ENCODE assay signal across 8 mouse cellular contexts in the genomic region with DNA sequence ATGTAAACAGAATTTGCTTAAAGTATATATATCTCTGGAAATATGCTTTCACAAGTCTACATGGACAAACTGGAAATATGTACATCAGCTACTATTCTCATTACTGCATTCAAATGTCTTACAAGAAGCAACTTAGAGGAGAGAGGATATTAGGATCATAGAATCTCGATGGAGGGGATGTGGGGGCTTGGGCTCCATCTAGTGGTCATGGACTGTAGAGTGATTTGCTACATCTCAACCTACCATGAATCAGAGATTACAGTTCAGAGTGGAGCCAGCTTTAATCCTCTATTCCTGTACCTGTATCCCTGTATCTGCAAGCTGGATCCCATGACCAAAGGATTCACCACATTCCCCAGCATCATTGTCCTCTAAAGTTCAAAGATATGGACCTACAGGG.
DNase-seq lines count a peak whose midpoint lies in the region; ATAC-seq and TF ChIP-seq lines count a peak whose summit lies in the region.

No protein-coding gene starts in this region.

- no peak overlapping the region for H3K9ac ChIP-seq in forebrain, postnatal 0 days
- H3K9ac ChIP-seq in neural tube, embryonic 14.5 days (replicated peaks; ENCODE audit: low read depth, low read length) = no peak overlapping the region

- no peaks in the 10 kb centered on the region for H3K9me3 ChIP-seq in forebrain, postnatal 0 days (ENCODE audit: low read length)
- no peaks in the 10 kb centered on the region for H3K9me3 ChIP-seq in neural tube, embryonic 14.5 days (ENCODE audit: control insufficient read depth, low read length)

- H3K4me1 ChIP-seq in spleen, adult 2 months (ENCODE audit: control insufficient read depth, insufficient read depth, insufficient read length) = no peaks in the 10 kb centered on the region
- no peaks in the 10 kb centered on the region for H3K4me1 ChIP-seq in forebrain, postnatal 0 days (ENCODE audit: insufficient read depth)
- no peaks in the 10 kb centered on the region for H3K4me1 ChIP-seq in neural tube, embryonic 14.5 days (ENCODE audit: control insufficient read depth, insufficient read depth, low read length)

- TF ChIP-seq POLR2A in spleen, adult 2 months (IDR thresholded peaks at IDR 0.05; ENCODE audit: low read depth, low read length) = no peak

- peak; percentile 18; the same call in 1 of the 2 replicates for TF ChIP-seq CTCF in spleen, adult 2 months (IDR thresholded peaks at IDR 0.05; ENCODE audit: extremely low read depth, insufficient read depth, insufficient read length, insufficient replicate concordance)
- peak; percentile 53 for TF ChIP-seq CTCF in forebrain, postnatal 0 days (IDR thresholded peaks at IDR 0.05; ENCODE audit: low read depth)

- peak; percentile 66; the same call in 1 of the 2 replicates for ATAC-seq in cerebellum, adult (ENCODE audit: insufficient number of reproducible peaks, low FRiP score, low TSS enrichment)
- no peak for ATAC-seq in forebrain, postnatal 0 days
- ATAC-seq in neural tube, embryonic 14.5 days (ENCODE audit: low read depth) = peak; percentile 49; the same call in 1 of the 2 replicates

- no peak overlapping the region for H3K4me2 ChIP-seq in forebrain, postnatal 0 days (ENCODE audit: low read depth)
- H3K4me2 ChIP-seq in neural tube, embryonic 14.5 days (ENCODE audit: low read depth, low read length) = no peak overlapping the region

- H3K27ac ChIP-seq in spleen, adult 2 months (ENCODE audit: insufficient read depth, low read length) = no peak overlapping the region
- H3K27ac ChIP-seq in forebrain, postnatal 0 days (ENCODE audit: low read depth, low read length) = no peak overlapping the region
- no peak overlapping the region for H3K27ac ChIP-seq in neural tube, embryonic 14.5 days (ENCODE audit: low read depth, low read length)

- no peaks in the 10 kb centered on the region for H3K36me3 ChIP-seq in spleen, adult 2 months (ENCODE audit: control insufficient read depth, insufficient read depth, low read length)
- H3K36me3 ChIP-seq in forebrain, postnatal 0 days (ENCODE audit: insufficient read depth) = no peaks in the 10 kb centered on the region
- no peaks in the 10 kb centered on the region for H3K36me3 ChIP-seq in neural tube, embryonic 14.5 days (ENCODE audit: control insufficient read depth, insufficient read depth, low read length)

- H3K27me3 ChIP-seq in spleen, adult 2 months (ENCODE audit: control insufficient read depth, insufficient read depth, low read length) = no peaks in the 10 kb centered on the region
- H3K27me3 ChIP-seq in forebrain, postnatal 0 days (ENCODE audit: insufficient read depth, low read length) = no peaks in the 10 kb centered on the region
- H3K27me3 ChIP-seq in neural tube, embryonic 14.5 days (ENCODE audit: control insufficient read depth, insufficient read depth, low read length) = no peaks in the 10 kb centered on the region

- 6% methylated on average over 1 of the region's 1 CpGs for WGBS in spleen, adult 2 months
- WGBS in forebrain, postnatal 0 days = 10% methylated on average over 1 of the region's 1 CpGs
- WGBS in neural tube, embryonic 14.5 days = 12% methylated on average over 1 of the region's 1 CpGs

- peak; percentile 16 for DNase-seq in gastrocnemius, adult 18-20 months (ENCODE audit: low spot score)
- no peak for DNase-seq in gastrocnemius, postnatal 25 days
- DNase-seq in spleen, adult 2 months (ENCODE audit: low read depth in 1 of 2, low spot score in 2 of 2) = peak; percentile 8 to 12
- no peak for DNase-seq in spleen, postnatal 14 days (ENCODE audit: low spot score in 2 of 2)
- peak; percentile 29 for DNase-seq in forebrain, postnatal 0 days
- peak; percentile 13 to 14 for DNase-seq in layer of hippocampus, postnatal 36 days

- H3K4me3 ChIP-seq in spleen, adult 2 months (ENCODE audit: extremely low read depth, insufficient read depth, insufficient read length) = no peak overlapping the region
- no peak overlapping the region for H3K4me3 ChIP-seq in forebrain, postnatal 0 days (ENCODE audit: low read depth, low read length)
- H3K4me3 ChIP-seq in neural tube, embryonic 14.5 days (ENCODE audit: low read depth, low read length) = no peak overlapping the region

Comparison
In these comparisons a context has a peak if more than half of its experiments do, and no peak if none do; other contexts are left out.
1. DNase-seq: peak in gastrocnemius, adult 18-20 months (single experiment), spleen, adult 2 months (2 of 2), forebrain, postnatal 0 days (single experiment) and layer of hippocampus, postnatal 36 days (2 of 2); none in gastrocnemius, postnatal 25 days (single experiment) and spleen, postnatal 14 days (0 of 2).